Mouse (Mus musculus) lung, postnatal 0 days (tissue): Measurements from ENCODE around the gene Nr6a1.

Experiments
- CTCF ChIP-seq: IDR thresholded peaks from 2 replicates; pipeline ENCODE4 v1.5.1; 2016; ENCODE audit warnings: antibody characterized with exemption, mild to moderate bottlenecking
- EP300 ChIP-seq: IDR thresholded peaks from 2 replicates; pipeline ENCODE4 v1.6.1; 2016; ENCODE audit warnings: antibody characterized with exemption, mild to moderate bottlenecking, control low read depth

- TF ChIP-seq EP300 (no peak), CTCF (no peak)
These were observed 230.1 kb downstream of the Nr6a1 start for GRCm38 (mm10) chr2:38697128-38698120.
